Mouse (Mus musculus) hindbrain, embryonic 14.5 days (tissue): ENCODE data around the gene P4hb. TPM values are rescaled to one million over a fixed set of nuclear protein-coding genes. Genes with fewer than 3 reads are reported as not detected.

ENCODE experiments used
- ATAC-seq: fragments of 200-750 bp; cut with Nextera tagmentation; 2 replicates; pipeline ENCODE4 v1.8.0; 2017; ENCODE audit warnings: moderate number of reproducible peaks, mild to moderate bottlenecking, moderate TSS enrichment, moderate library complexity; ENCODE audit not compliant: low FRiP score
- DNase-seq: peaks from one replicate; pipeline ENCODE4 v3.0.0-alpha.2; 2015; ENCODE audit warnings: low spot score
- H3K27ac ChIP-seq: fragments of 300-500 bp; sonication (generic); 2 replicates; pipeline ENCODE4 v1.5.1; 2014; ENCODE audit warnings: mild to moderate bottlenecking, moderate library complexity
- H3K27me3 ChIP-seq: fragments of 300-500 bp; sonication (generic); 2 replicates; pipeline ENCODE4 v1.6.1; 2014; ENCODE audit warnings: mild to moderate bottlenecking, low read length, mixed read lengths; ENCODE audit not compliant: control insufficient read depth, insufficient read depth
- H3K36me3 ChIP-seq: fragments of 300-500 bp; sonication (generic); replicated peaks from 2 replicates; pipeline ENCODE4 v1.6.1; 2014; ENCODE audit not compliant: control insufficient read depth, insufficient read depth
- H3K4me1 ChIP-seq: fragments of 300-500 bp; sonication (generic); replicated peaks from 2 replicates; pipeline ENCODE4 v1.6.1; 2014; ENCODE audit warnings: antibody characterized with exemption, low read length, mixed read lengths; ENCODE audit not compliant: control insufficient read depth, insufficient read depth
- H3K4me2 ChIP-seq: fragments of 300-500 bp; sonication (generic); replicated peaks from 2 replicates; pipeline ENCODE4 v1.6.1; 2014; ENCODE audit warnings: mild to moderate bottlenecking, moderate library complexity
- H3K4me3 ChIP-seq: fragments of 300-500 bp; sonication (generic); replicated peaks from 2 replicates; pipeline ENCODE4 v1.5.1; 2014; ENCODE audit warnings: mild to moderate bottlenecking, low read length
- H3K9ac ChIP-seq: fragments of 300-500 bp; sonication (generic); 2 replicates; pipeline ENCODE4 v1.6.1; 2014
- H3K9me3 ChIP-seq: fragments of 300-500 bp; sonication (generic); 2 replicates; pipeline ENCODE4 v1.6.1; 2016; ENCODE audit warnings: low read length; ENCODE audit not compliant: control insufficient read depth
- WGBS: fragments of 180-500 bp; shearing (Covaris S2); extraction: QIAGEN DNeasy Blood & Tissue Kit; methylation state at CpG from one replicate; pipeline ENCODE4 v1.1.7; 2014; 5-methylcytosine and 5-hydroxymethylcytosine counted together
- polyA plus RNA-seq: library from polyadenylated mRNA; unstranded; fragments of >200 nt; fragmentation: Nextera tagmentation; extraction: Ambion mirVana; gene quantifications from 2 replicates; pipeline ENCODE4 v1.2.1, GENCODE M21; 2014

P4hb gene
- polyA plus RNA-seq, result 295 and 326 TPM in 2 replicates

DNA sequence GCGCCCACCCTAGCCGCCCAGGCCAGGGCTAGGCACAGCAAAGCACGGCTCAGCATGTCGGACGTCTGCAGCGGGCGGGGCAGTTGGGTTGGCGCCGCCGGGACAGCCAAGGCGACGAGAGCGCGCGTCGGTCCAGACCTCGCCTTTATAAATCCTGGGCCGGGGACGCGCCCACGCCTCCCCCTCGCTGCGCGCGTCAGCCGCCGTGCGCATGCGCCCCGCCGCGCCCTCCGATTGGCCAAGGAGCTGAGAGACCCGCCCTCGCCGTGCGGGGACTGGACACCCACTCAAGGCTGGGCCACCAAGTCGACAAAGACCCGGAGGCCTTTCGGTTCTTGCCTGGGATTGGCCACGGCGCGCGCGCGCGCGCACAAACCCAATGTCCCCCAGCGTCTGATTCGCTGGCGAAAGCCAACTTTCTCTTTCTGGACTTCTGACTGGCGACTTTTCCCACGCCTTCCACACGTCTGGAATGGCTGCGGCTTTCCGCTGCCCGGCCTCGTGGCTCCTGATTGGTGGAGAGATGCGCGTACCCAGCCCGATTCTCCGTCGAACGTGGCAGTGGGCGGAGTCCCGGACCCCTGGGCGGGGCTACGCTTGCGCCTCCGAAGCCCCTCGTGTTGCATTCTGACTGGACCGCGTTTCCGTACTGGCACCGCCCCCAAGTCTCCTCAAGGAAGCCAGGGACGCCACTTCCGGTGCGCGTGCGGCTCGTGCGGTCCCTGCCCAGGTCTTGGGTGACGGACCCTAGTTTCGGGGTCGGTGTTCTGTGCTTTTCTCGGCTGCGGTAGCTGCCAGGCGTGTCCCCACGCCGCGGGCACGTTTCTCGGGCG, at the start of gene P4hb:
TSS of gene P4hb (minus strand) at position 502 of the 833 bp plus-strand sequence.
- Histone ChIP-seq H3K27ac (peak within 1 kb of the TSS; percentile 87), H3K4me3 (peak within 1 kb of the TSS; percentile 63), H3K4me2 (peak within 1 kb of the TSS; percentile 96), H3K9ac (peak within 1 kb of the TSS; percentile 84), H3K4me1 (peaks cover 22% of the 10 kb centered on the region), H3K27me3 (no peaks in the 10 kb centered on the region), H3K9me3 (no peaks in the 10 kb centered on the region), H3K36me3 (peaks cover 47% of the 10 kb centered on the region)
- ATAC-seq (peak; percentile 97), DNase-seq (peak; percentile 99)
- under 1% methylated on average over 94 of the region's 94 CpGs for WGBS

DNA sequence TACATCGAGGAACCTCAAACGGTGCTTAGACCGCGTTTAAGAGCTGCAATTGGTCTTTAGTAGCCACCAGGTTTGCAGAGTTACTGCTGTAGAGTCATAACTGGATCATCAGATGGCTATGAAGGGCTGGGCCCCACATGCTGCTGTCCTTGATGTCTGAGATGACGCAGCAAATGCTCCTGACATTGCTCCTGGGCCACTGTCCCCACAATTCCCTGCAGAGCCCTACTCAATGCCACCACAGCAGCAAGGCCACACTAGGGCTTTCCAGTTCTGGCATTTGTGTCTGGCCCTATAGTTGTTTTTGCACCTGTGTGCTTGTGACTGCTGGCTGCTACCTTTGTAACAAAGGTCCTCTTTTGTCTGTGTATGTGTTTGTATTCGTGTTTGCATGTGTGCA, 49.8 kb upstream of the P4hb start:
- Histone ChIP-seq H3K4me3 (no peak overlapping the region), H3K4me1 (peaks cover 20% of the 10 kb centered on the region), H3K27ac (no peak overlapping the region), H3K9ac (no peak overlapping the region), H3K9me3 (no peaks in the 10 kb centered on the region), H3K27me3 (no peaks in the 10 kb centered on the region), H3K36me3 (peaks cover 66% of the 10 kb centered on the region), H3K4me2 (no peak overlapping the region)
- DNase-seq (no peak), ATAC-seq (no peak)
- WGBS, result 92% methylated on average over 6 of the region's 6 CpGs

DNA sequence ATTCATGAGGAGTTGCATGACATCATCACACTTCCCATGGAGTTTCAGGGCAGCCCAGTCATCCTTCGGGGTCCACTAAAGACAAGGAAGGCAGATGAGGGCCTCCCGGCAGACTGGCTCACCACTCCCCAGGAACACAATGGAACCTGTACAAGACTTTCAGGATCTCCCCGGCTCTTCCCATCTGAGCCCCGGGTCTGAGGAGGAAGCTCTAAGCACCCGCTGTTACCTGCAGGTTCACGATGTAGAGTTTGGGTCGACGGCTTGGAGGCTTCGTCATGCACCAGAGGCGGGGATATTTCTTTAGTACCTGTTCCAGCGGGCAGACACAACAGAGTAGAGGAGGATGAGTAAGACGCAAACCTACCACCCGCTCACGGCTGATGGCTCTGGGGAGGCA, 47.1 kb upstream of the P4hb start:
- H3K27ac ChIP-seq, result no peak overlapping the region
- no peak for DNase-seq
- H3K4me1 ChIP-seq, result peaks cover 33% of the 10 kb centered on the region
- no peak for ATAC-seq
- 95% methylated on average over 14 of the region's 14 CpGs for WGBS
- peaks cover 60% of the 10 kb centered on the region for H3K36me3 ChIP-seq
- no peak overlapping the region for H3K9ac ChIP-seq
- no peaks in the 10 kb centered on the region for H3K27me3 ChIP-seq
- H3K4me3 ChIP-seq, result no peak overlapping the region
- no peaks in the 10 kb centered on the region for H3K9me3 ChIP-seq
- no peak overlapping the region for H3K4me2 ChIP-seq

DNA sequence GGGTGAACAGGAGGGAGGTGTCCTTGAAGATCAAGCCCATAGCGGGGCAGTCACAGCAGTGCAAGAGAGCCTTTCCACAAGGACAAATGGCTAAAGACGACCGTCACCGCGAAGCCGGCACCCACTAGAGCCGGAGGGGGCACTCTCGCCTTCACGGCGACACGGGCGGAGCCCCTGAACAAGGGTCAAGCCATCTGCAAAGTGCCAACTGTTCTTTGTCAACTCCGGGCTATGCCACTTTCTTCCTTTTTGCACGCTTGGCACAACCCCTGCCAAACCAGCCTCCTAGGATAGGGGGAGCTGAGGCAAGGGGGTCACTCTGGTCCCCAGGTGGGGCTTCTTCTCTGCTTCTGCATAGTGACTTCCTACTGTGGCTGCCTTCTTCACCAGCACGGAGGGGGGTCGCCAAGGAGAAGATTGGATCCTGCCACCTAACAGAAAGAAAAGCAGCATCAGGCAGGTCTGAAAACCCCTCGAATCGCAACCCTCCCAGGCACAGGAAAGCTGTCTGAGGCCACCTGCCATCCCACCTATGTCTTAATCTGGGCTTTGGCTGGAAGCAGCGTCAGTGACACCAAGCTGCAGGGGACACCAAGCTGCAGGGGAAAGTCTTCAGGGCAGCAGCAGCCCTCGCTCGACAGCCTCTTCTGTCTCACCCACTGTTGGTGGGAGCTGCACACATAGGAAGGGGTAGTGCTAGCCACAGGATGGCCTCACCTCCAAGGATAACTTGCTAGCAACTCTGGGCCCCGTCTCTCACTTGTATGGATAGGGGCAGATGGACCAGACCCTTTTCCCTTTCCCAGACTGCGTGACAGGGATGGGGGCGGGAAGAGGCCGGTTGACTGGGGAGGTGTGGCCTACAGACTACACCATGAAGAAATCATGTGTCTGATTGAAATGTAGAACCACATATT, 45.8 kb upstream of the P4hb start:
- H3K9me3 ChIP-seq, result no peaks in the 10 kb centered on the region
- no peak overlapping the region for H3K4me2 ChIP-seq
- H3K27me3 ChIP-seq, result no peaks in the 10 kb centered on the region
- ATAC-seq, result no peak
- H3K27ac ChIP-seq, result 0 out of 2 replicates have a peak overlapping the region, but pooled peaks have one; percentile 4
- peaks cover 67% of the 10 kb centered on the region for H3K36me3 ChIP-seq
- no peak overlapping the region for H3K9ac ChIP-seq
- H3K4me3 ChIP-seq, result no peak overlapping the region
- no peak for DNase-seq
- 93% methylated on average over 25 of the region's 25 CpGs for WGBS
- peaks cover 25% of the 10 kb centered on the region for H3K4me1 ChIP-seq

DNA sequence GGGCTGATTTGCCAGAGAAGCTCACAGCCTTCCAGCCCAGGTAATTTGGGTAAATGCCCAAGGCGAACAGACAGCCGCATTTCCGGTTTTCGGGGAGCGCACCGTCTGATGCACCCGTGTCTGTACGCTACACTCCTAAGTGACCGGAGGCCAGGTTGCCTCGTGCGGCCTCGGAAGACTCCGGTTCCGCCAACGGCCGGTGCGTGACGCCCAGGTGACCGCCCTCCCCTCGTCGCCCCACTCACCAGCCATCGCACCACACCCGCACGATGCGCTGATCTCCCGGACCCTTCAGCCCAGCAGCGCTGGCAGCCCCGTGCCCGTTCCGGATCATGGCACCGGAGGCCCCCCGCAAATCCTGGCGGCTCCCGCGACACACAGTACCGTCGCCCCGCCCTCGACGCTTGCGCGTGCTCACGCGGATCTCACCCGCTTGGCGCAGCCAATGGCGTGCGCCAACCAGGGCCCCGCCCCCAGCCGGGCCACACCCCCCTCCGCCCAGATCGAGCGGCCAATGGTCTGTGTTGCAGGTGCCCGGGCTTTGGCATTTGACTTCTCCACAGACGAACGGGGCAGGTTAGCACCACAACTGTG, 44.6 kb upstream of the P4hb start, which contains the start of gene Pcyt2:
TSS of gene Pcyt2 (minus strand) at position 418 of the 594 bp plus-strand sequence.
- WGBS, result 1% methylated on average over 56 of the region's 56 CpGs
- ATAC-seq (peak; percentile 95), DNase-seq (peak; percentile 92)
- H3K36me3 ChIP-seq, result peaks cover 70% of the 10 kb centered on the region
- H3K4me3 ChIP-seq, result peak within 1 kb of the TSS; percentile 80
- peak within 1 kb of the TSS; percentile 78 for H3K9ac ChIP-seq
- peak within 1 kb of the TSS; percentile 80 for H3K4me2 ChIP-seq
- no peaks in the 10 kb centered on the region for H3K27me3 ChIP-seq
- H3K9me3 ChIP-seq, result no peaks in the 10 kb centered on the region
- peaks cover 18% of the 10 kb centered on the region for H3K4me1 ChIP-seq
- H3K27ac ChIP-seq, result peak within 1 kb of the TSS; percentile 84

DNA sequence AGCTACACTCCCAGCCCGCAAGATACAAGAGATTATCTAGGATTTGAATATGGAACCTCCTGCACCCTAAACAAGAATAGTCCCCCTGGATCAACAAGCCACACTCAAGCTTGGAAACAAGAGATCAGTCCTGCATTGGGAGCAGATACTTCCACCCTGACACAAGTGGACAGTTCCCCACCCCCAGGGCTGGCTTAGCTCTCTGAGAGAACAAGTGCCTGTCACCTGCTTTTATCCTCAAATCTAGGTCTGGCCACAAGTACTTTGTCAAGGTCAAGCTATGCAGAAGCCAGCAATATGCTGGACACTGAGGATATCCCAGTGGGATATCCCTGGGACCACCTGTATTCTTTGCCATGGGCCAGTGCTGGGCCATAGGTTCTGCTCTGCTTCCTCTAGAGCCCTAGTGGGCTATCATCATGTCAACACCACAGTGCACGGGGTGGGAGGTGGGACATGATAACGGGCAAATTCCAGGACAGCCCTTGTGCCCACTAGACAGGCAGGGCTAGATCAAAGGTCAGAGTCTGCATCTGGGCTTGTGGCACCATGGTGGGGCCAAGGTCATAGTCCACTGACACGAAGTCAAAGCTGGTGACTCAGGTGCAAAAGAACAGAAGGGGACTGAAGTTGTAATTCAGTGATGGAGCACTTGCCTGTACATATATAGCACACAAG, 43.7 kb upstream of the P4hb start:
- ATAC-seq, result no peak
- 53% methylated on average over 4 of the region's 4 CpGs for WGBS
- peak overlapping the region; percentile 80 for H3K4me3 ChIP-seq

DNA sequence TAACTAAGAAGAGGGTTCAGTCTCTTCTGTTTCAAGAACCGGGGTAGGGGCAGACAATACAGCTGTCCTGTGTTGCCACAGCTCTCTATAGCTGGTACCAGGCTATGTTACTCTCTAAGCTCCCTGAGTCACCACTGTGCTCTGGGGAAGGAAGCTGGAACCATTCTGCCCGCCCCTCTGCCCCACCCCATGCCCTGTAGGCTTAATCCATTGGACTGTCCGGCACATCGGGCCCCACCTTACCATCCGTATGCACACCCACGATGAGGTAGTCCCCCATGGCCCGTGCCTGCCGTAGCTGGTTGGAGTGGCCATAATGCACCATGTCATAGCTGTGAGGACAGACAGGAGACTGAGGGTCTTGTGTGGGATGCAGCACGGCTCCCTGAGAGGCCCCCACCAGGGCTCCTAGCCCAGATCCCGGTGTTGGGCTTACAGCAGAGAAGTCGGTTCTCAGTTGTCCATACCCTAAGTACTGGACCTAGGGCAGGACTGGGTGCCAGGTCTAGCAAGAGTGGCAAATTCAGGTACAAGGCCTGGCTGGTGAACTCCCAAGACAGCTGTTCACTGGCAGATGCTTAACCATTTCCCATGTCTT, 42.7 kb upstream of the P4hb start:
- ATAC-seq (no peak), DNase-seq (no peak)
- 92% methylated on average over 11 of the region's 11 CpGs for WGBS
- Histone ChIP-seq H3K9me3 (no peaks in the 10 kb centered on the region), H3K4me1 (peaks cover 18% of the 10 kb centered on the region), H3K27me3 (no peaks in the 10 kb centered on the region), H3K9ac (no peak overlapping the region), H3K4me2 (0 out of 2 replicates have a peak overlapping the region, but pooled peaks have one; percentile 80), H3K27ac (no peak overlapping the region), H3K36me3 (peaks cover 72% of the 10 kb centered on the region), H3K4me3 (0 out of 2 replicates have a peak overlapping the region, but pooled peaks have one; percentile 80)

More for the DNA sequence above, 43.7 kb upstream of the P4hb start:
- no peaks in the 10 kb centered on the region for H3K27me3 ChIP-seq
- peak overlapping the region; percentile 80 for H3K4me2 ChIP-seq
- peaks cover 72% of the 10 kb centered on the region for H3K36me3 ChIP-seq
- DNase-seq, result no peak
- peak overlapping the region; percentile 84 for H3K27ac ChIP-seq
- no peaks in the 10 kb centered on the region for H3K9me3 ChIP-seq
- peak overlapping the region; percentile 78 for H3K9ac ChIP-seq
- H3K4me1 ChIP-seq, result peaks cover 18% of the 10 kb centered on the region

DNA sequence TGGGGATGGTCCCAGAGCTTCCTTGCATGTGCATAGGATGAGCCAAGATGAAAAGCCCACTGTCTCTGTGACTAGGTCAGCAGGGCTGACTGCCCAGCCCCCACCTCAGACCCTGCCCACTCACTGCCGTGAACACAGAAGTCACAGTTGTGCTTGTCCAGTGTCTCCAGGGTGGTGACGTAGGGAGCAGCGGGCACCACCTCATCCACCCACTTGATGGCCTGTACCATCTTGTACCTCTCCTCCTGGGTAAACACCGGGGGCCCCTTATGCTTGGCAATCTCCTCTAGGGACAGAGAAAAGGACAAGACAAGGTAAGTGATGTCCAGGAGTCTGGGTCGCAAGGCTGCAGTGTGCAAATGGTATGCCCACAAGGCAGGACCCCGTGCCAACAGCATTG, 42.1 kb upstream of the P4hb start:
- ATAC-seq, result no peak
- Histone ChIP-seq H3K27me3 (no peaks in the 10 kb centered on the region), H3K4me2 (no peak overlapping the region), H3K9me3 (no peaks in the 10 kb centered on the region), H3K4me1 (peaks cover 18% of the 10 kb centered on the region), H3K27ac (no peak overlapping the region), H3K9ac (no peak overlapping the region), H3K36me3 (peaks cover 72% of the 10 kb centered on the region), H3K4me3 (no peak overlapping the region)
- DNase-seq, result no peak
- 91% methylated on average over 6 of the region's 6 CpGs for WGBS
